Mouse (Mus musculus) retina, postnatal 7 days (tissue): ENCODE measurements at regions not wholly inside any gene's neighbourhood (a gene's known extent, or its start where the extent isn't known, plus 50 kb on each side); places are given as distances from the start of the nearest gene placed in this dataset.

ENCODE experiments used
- DNase-seq: peaks from one replicate; pipeline ENCODE4 v3.0.0-alpha.2; 2012; ENCODE audit warnings: low read depth, low spot score

DNA sequence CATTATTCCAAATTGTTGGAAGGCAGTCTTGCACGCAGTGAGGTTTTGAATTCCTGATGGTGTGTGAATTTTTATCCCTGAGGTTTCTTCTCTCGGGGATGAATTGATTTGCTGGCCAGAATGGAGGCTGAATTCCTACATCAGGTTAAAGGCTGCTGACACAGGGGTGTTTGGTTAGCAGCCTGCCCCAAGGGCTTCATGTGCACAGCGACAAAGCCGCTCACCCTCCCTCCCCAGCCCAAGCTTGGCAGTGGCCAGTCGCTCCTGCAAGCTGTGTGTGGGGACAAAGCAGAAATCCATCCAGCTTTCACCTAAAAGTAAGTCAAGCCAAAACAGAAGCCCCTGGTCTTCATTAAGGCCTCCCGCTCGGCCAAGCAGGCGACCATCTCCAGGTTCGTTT, 151.4 kb upstream of the Eomes start:
- DNase-seq: no peak

- no peak for DNase-seq
Observed at GRCm38 (mm10) chr9:118327904-118328303, 150.1 kb upstream of the Eomes start.

DNA sequence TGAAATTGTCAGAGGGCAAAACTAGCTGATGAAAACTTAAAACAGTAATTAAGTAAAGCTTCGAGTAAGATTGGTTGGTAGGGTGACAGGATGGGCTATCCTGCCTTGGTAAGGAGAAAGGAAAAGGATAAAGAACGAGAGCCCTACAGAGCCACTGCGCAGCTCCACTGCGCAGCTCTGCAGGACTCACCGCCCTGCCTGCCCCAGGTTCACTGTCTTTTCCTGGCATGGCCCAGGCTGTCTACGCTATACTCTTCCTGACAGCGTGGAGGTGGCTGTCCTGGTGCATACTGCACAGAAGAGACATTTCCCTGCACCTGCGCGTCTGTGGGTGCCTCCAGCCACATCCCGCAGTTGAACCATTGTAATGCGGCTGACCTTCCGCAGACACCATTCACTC, 136.6 kb upstream of the Eomes start:
- DNase-seq: no peak

- no peak for DNase-seq
Observed at GRCm38 (mm10) chr9:118354911-118355310, 123.1 kb upstream of the Eomes start.

GRCm38 (mm10) chr9:118357406-118357805, 120.6 kb upstream of the Eomes start:
- no peak for DNase-seq

GRCm38 (mm10) chr9:118363929-118364328, 114.1 kb upstream of the Eomes start:
- DNase-seq: no peak

DNA sequence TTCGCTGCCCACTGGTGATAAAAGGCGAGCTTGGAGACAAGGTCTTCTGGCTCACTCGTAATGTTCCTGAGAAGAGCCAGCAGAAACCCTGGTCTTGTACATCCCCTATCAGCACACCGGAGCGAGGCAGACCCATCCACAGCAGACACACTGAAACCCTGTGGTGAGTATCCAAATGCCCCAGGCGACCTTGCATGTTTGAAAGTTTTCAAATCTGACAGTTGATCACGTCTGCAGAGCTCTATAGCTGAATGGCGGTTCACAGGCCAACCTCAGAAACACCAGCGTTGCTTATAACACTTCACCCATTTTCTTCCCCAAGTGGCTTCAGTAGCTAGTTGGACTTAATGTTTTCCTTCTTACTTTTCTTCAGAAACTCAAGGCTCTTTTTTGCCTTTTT, 112.6 kb upstream of the Eomes start:
- no peak for DNase-seq

- DNase-seq: no peak
Observed at GRCm38 (mm10) chr9:118367314-118367713, 110.7 kb upstream of the Eomes start.

GRCm38 (mm10) chr9:118370581-118370980, 107.4 kb upstream of the Eomes start:
- no peak for DNase-seq

GRCm38 (mm10) chr9:118374680-118375079, 103.3 kb upstream of the Eomes start:
- DNase-seq: no peak

- no peak for DNase-seq
Observed at GRCm38 (mm10) chr9:118379055-118379454, 99.0 kb upstream of the Eomes start.

DNA sequence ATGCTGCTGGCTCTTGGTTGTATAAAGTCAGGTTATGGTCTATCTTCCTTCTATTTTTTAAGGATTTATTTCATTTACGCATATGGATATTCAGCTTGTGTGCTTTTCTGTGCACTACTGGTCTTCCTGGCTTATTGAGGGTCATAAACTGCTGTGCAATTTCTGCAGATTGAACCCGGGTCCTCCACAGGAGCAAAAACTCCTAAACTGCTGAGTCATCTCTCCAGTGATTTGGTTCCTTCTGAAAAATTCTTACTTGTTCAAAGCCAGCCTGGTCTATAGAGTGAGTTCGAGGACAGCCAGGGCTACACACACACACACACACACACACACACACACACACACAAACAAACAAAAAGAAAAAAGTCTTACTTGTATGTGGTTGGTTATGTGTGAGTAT, 95.5 kb upstream of the Eomes start:
- DNase-seq: no peak

- no peak for DNase-seq
Observed at GRCm38 (mm10) chr9:118384610-118385009, 93.4 kb upstream of the Eomes start.

- DNase-seq: no peak
Observed at GRCm38 (mm10) chr9:118387631-118388030, 90.4 kb upstream of the Eomes start.

- DNase-seq: no peak
Observed at GRCm38 (mm10) chr9:118389481-118390334, 88.3 kb upstream of the Eomes start.

GRCm38 (mm10) chr9:118390679-118391078, 87.3 kb upstream of the Eomes start:
- DNase-seq: no peak

DNA sequence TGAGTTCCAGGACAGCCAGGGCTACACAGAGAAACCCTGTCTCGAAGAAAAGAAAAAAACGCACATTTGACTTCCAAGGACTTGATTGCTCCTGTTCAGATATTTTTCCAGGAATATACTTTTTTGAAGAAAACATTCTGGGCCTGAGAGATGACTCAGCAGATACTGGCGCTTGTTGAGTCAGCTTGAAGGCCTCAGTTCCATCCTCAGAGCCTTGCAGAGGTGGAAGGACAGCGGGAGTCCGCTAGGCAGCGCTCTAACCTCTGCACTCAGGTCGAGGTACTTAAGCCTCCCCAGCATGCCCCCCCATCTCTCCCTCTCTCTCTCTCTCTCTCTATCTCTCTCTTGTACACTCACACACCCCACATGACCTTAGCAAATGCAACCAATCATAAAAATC, 86.3 kb upstream of the Eomes start:
- DNase-seq: no peak

GRCm38 (mm10) chr9:118392796-118393195, 85.2 kb upstream of the Eomes start:
- no peak for DNase-seq

DNA sequence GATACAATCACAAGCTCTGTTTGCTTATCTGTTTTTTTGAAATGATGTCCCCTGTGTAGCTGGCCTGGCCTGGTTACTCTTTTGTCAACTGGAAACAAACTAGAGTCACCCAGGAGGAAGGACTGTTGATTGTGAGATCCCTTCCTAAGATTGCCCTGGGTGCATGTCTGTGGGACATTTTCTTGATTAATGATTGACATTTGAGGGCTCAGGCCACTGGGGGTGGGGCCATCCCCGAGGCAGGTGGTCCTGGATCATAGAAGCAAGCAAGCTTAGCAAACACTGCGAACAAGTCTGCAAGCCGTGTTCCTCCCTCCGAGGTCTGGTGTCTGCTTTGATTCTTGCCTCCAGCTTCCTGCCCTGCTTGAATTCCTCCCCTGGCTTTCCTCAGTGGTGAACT, 84.4 kb upstream of the Eomes start:
- DNase-seq: no peak

- DNase-seq: no peak
Observed at GRCm38 (mm10) chr9:118396425-118397053, 81.5 kb upstream of the Eomes start.

DNA sequence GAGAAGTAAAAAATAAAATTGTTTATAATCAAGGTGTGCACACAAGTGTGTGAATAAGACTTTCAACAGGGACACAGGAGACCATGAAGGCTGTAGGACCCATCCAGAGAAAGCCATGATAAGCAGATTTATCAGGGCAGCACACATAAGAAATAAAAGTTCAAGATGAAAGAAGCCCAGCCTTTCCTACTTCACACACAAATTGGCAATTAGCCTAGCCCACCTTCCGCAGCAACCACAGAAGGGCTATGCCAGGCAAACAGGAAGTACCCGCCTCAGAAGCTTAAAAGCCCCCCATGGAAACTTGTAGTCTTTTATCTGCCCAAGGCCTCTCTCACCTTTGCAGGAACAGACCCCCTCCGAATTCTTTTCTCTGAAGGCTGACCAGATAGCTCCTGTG, 77.5 kb upstream of the Eomes start:
- DNase-seq: no peak

- no peak for DNase-seq
Observed at GRCm38 (mm10) chr9:118401170-118401569, 76.8 kb upstream of the Eomes start.

GRCm38 (mm10) chr9:118404867-118405266, 73.1 kb upstream of the Eomes start:
- no peak for DNase-seq
